Mouse (Mus musculus) fibroblast of lung, adult 2 months (primary cell): Measurements from ENCODE around the gene Tat.

ENCODE experiments used
- DNase-seq: peaks from one replicate; pipeline ENCODE4 v3.0.0-alpha.2; 2011; ENCODE audit warnings: low read depth

The Tat gene

DNA sequence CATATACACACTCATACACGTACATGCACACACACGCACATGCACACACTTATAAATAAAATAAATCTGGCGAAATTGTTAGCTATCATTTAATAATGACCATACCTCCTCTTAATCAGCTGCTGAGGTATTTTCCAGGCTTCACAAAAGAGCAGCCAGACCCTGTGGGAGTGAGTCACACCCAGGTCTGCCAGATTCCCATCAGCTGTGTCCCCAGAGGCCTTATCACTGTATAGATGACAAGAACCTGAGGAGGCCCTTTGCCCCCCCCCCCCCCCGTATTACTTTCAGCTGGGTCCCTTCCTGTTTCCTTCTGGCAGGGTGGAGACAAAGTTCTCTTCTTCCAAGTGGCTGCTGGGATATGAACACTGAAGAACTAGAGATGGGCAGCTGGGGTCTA lies 50.3 kb downstream of the Tat start:
- DNase-seq: no peak
